Mouse (Mus musculus): ENCODE measurements around the gene Nfic. TPM values are rescaled to one million over a fixed set of nuclear protein-coding genes. Genes with fewer than 3 reads are reported as not detected.

Nfic gene
- polyA plus RNA-seq, 1 experiment: 19.4 TPM

DNA sequence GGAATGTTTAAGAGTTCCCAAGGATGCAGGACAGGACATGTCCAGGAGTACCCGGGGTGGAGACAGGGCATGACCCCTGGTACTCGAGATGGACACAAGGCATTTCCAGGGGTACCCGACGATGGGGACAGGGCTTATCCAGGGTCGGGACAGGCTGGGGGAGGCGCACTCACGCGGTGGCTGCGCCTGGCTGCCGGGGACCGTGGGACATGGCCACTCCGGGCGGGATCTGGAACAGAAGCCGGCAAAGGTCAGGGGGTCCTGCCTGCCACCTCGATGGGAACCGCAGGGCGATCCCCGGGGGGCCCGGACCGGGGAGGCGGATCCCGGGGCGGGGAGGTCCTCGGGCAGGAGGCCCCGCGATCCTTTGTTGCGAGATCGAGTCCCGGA lies 105.5 kb downstream of the Nfic start:
- Histone ChIP-seq H3K27ac (ENCODE audit: insufficient read depth, low read depth, low read length) (peak overlapping the region; percentile 61), H3K36me3 (ENCODE audit: control insufficient read depth, insufficient read depth, low read length) (peaks cover 9% of the 10 kb centered on the region), H3K4me3 (ENCODE audit: low read depth, low read length) (peak overlapping the region; percentile 75), H3K27me3 (ENCODE audit: control insufficient read depth, insufficient read depth, low read length) (no peaks in the 10 kb centered on the region), H3K4me1 (ENCODE audit: control insufficient read depth, insufficient read depth, insufficient read length, low read length) (peaks cover 30% of the 10 kb centered on the region)
- WGBS: 1% methylated on average over 29 of the region's 29 CpGs
- TF ChIP-seq CTCF (IDR thresholded peaks at IDR 0.05; ENCODE audit: extremely low read depth, insufficient read length, insufficient replicate concordance, low read depth, low read length): no peak
- TF ChIP-seq POLR2A (IDR thresholded peaks at IDR 0.05; ENCODE audit: low read depth, low read length): no peak

DNA sequence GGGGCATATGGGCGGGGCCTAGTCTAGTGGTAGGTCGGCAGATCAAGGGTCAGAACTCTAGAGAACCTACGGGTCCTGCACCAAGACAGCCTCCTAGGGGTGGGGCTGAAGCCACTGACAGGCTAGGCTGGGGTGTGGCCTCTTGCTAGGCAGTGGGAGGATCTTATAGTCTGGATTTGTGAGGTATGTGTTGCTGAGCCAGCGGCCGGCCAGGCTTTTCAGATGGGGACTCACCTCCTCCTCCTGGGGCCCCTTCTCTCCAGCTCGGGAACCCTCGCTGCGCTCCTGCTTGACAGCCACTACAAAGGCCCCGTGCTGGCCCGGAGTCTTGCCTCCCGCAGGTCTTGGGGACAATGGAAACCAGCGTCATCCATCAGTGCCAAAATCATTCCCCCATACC lies 106.3 kb downstream of the Nfic start:
- Histone ChIP-seq H3K4me1 (ENCODE audit: control insufficient read depth, insufficient read depth, insufficient read length, low read length) (peaks cover 32% of the 10 kb centered on the region), H3K36me3 (ENCODE audit: control insufficient read depth, insufficient read depth, low read length) (peaks cover 9% of the 10 kb centered on the region), H3K27ac (ENCODE audit: insufficient read depth, low read depth, low read length) (peak overlapping the region; percentile 61; the same call in 1 of the 2 replicates), H3K27me3 (ENCODE audit: control insufficient read depth, insufficient read depth, low read length) (no peaks in the 10 kb centered on the region), H3K4me3 (ENCODE audit: low read depth, low read length) (peak overlapping the region; percentile 75)
- 9% methylated on average over 12 of the region's 12 CpGs for WGBS
- TF ChIP-seq CTCF (IDR thresholded peaks at IDR 0.05; ENCODE audit: extremely low read depth, insufficient read length, insufficient replicate concordance, low read depth, low read length) (no peak), POLR2A (IDR thresholded peaks at IDR 0.05; ENCODE audit: low read depth, low read length) (no peak; the same call in 1 of the 2 replicates)

DNA sequence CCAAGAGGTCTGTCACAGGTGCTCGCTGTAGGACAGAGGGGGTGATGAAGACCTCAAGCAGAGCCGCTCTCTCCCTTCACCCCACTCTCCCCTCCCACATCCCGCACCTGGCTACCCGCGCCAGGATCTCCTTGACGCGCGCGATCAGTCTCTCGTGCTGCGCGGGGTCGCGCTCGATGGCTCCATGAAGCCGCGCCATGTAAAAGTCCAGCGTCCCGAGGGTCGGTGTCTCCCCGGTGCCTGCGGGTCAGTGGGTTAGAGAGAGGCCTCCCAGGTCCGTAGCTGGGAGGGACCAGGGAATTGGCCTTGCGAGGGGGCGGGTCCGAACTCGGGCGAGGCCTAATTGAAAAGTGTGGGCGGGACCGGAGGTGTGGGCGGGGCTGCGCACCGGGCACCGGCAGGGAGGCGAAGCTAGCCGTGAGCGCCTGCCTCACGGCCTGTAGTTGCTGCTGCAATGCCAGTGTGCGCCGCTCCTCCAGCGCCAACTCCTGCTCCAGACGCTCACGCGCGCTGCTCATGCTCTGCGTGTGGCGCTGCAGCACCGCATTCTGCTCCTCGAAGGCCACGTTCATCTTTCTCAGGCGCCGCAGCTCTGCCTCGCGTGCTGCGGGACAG lies 108.9 kb downstream of the Nfic start:
- peaks cover 9% of the 10 kb centered on the region for H3K36me3 ChIP-seq (ENCODE audit: control insufficient read depth, insufficient read depth, low read length)
- 11% methylated on average over 55 of the region's 55 CpGs for WGBS
- peaks cover 16% of the 10 kb centered on the region for H3K27me3 ChIP-seq (ENCODE audit: control insufficient read depth, insufficient read depth, low read length)
- peaks cover 32% of the 10 kb centered on the region for H3K4me1 ChIP-seq (ENCODE audit: control insufficient read depth, insufficient read depth, insufficient read length, low read length)
- TF ChIP-seq POLR2A (IDR thresholded peaks at IDR 0.05; ENCODE audit: low read depth, low read length) (peak; percentile 35; the same call in 1 of the 2 replicates), CTCF (IDR thresholded peaks at IDR 0.05; ENCODE audit: extremely low read depth, insufficient read length, insufficient replicate concordance, low read depth, low read length) (0 out of 2 replicates have a peak, but pooled peaks have one; percentile 11)
- peak overlapping the region; percentile 45; the same call in 1 of the 2 replicates for H3K27ac ChIP-seq (ENCODE audit: insufficient read depth, low read depth, low read length)
- peak overlapping the region; percentile 62 for H3K4me3 ChIP-seq (ENCODE audit: low read depth, low read length)

Other genes with a start within 250 kb of the Nfic start
- 0.53 and 0.60 TPM in 2 replicates for gene Atcay, start 224.8 kb downstream of the Nfic start, polyA plus RNA-seq (2012; rRNA removed)
- gene Zfr2, start 222.5 kb downstream of the Nfic start, polyA plus RNA-seq (2012; rRNA removed): 4.9 and 14.2 TPM in 2 replicates
- gene Matk, start 202.7 kb downstream of the Nfic start, polyA plus RNA-seq (2012; rRNA removed): 6.8 and 13.0 TPM in 2 replicates
- gene Mrpl54, start 188.7 kb downstream of the Nfic start, polyA plus RNA-seq (2012; rRNA removed): 104 and 169 TPM in 2 replicates
- 100 and 207 TPM in 2 replicates for gene Apba3, start 188.7 kb downstream of the Nfic start, polyA plus RNA-seq (2012; rRNA removed)
- gene Tjp3, start 164.1 kb downstream of the Nfic start, polyA plus RNA-seq (2012; rRNA removed): 124 and 239 TPM in 2 replicates
- gene Pip5k1c, start 162.7 kb downstream of the Nfic start, polyA plus RNA-seq (2012; rRNA removed): 26.1 and 50.8 TPM in 2 replicates
- 16.6 and 29.2 TPM in 2 replicates for gene Cactin, start 134.5 kb downstream of the Nfic start, polyA plus RNA-seq (2012; rRNA removed)
- 10.0 and 10.2 TPM in 2 replicates for gene Tbxa2r, start 126.9 kb downstream of the Nfic start, polyA plus RNA-seq (2012; rRNA removed)
- 0.67 and 1.2 TPM in 2 replicates for gene Gipc3, start 112.4 kb downstream of the Nfic start, polyA plus RNA-seq (2012; rRNA removed)
- 86.8 and 196 TPM in 2 replicates for gene Hmg20b, start 105.2 kb downstream of the Nfic start, polyA plus RNA-seq (2012; rRNA removed)
- gene Mfsd12, start 98.1 kb downstream of the Nfic start, polyA plus RNA-seq (2012; rRNA removed): 14.6 and 22.7 TPM in 2 replicates
- 7.4 and 20.5 TPM in 2 replicates for gene 4930404N11Rik, start 89.8 kb downstream of the Nfic start, polyA plus RNA-seq (2012; rRNA removed)
- gene Fzr1, start 77.1 kb downstream of the Nfic start, polyA plus RNA-seq (2012; rRNA removed): 70.5 and 132 TPM in 2 replicates
- gene Dohh, start 71.2 kb downstream of the Nfic start, polyA plus RNA-seq (2012; rRNA removed): 86.8 and 113 TPM in 2 replicates
- 1.8 and 4.8 TPM in 2 replicates for gene Gm48551, start 71.2 kb downstream of the Nfic start, polyA plus RNA-seq (2012; rRNA removed)
- 2.9 and 5.0 TPM in 2 replicates for gene Gm48552, start 66.6 kb downstream of the Nfic start, polyA plus RNA-seq (2012; rRNA removed)
- gene Smim24, start 62.6 kb downstream of the Nfic start, polyA plus RNA-seq (2012; rRNA removed): 2,702 and 6,898 TPM in 2 replicates
- 1.1 and 3.3 TPM in 2 replicates for gene Celf5, start 27.1 kb upstream of the Nfic start, polyA plus RNA-seq (2012; rRNA removed)
- 196 and 354 TPM in 2 replicates for gene Ncln, start 40.8 kb upstream of the Nfic start, polyA plus RNA-seq (2012; rRNA removed)
- gene S1pr4, start 44.5 kb upstream of the Nfic start, polyA plus RNA-seq (2012; rRNA removed): 4.0 and 5.6 TPM in 2 replicates
- 1.5 and 3.0 TPM in 2 replicates for gene Gna15, start 68.6 kb upstream of the Nfic start, polyA plus RNA-seq (2012; rRNA removed)
- gene Gna11, start 89.6 kb upstream of the Nfic start, polyA plus RNA-seq (2012; rRNA removed): 318 and 828 TPM in 2 replicates
- 1,054 and 3,003 TPM in 2 replicates for gene Aes, start 103.9 kb upstream of the Nfic start, polyA plus RNA-seq (2012; rRNA removed)
- gene Tle2, start 118.9 kb upstream of the Nfic start, polyA plus RNA-seq (2012; rRNA removed): 17.8 and 20.4 TPM in 2 replicates
- 7.3 and 34.4 TPM in 2 replicates for gene Tle6, start 145.4 kb upstream of the Nfic start, polyA plus RNA-seq (2012; rRNA removed)
- 0.33 and 0.58 TPM in 2 replicates for gene BC025920, start 150.6 kb upstream of the Nfic start, polyA plus RNA-seq (2012; rRNA removed)
- 16.4 and 34.7 TPM in 2 replicates for gene Sirt6, start 172.2 kb upstream of the Nfic start, polyA plus RNA-seq (2012; rRNA removed)
- gene Ankrd24, start 172.9 kb upstream of the Nfic start, polyA plus RNA-seq (2012; rRNA removed): 11.3 and 24.2 TPM in 2 replicates
- 0.04 and 0.08 TPM in 2 replicates for gene Gm10778, start 193.4 kb upstream of the Nfic start, polyA plus RNA-seq (2012; rRNA removed)
- gene Zfp433, start 249.2 kb upstream of the Nfic start, polyA plus RNA-seq (2012; rRNA removed): 0.05 TPM in 1 of 2 replicates, not detected in the other